Mouse (Mus musculus) forebrain, embryonic 11.5 days (tissue): ENCODE results near the gene Shisa3. TPM values are rescaled to one million over a fixed set of nuclear protein-coding genes. Genes with fewer than 3 reads are reported as not detected.

Source experiments
- ATAC-seq: fragments of 200-750 bp; cut with Nextera tagmentation; replicated peaks from 2 replicates; pipeline ENCODE4 v1.8.0; 2017; ENCODE audit warnings: moderate TSS enrichment; ENCODE audit not compliant: low FRiP score
- DNase-seq: peaks from one replicate; pipeline ENCODE4 v3.0.0-alpha.2; 2017; ENCODE audit warnings: low spot score
- H3K27ac ChIP-seq: fragments of 300-500 bp; sonication (generic); 2 replicates; pipeline ENCODE4 v1.5.1; 2014; ENCODE audit warnings: low read depth, low read length
- H3K27me3 ChIP-seq: fragments of 300-500 bp; sonication (generic); 2 replicates; pipeline ENCODE4 v1.6.1; 2014; ENCODE audit warnings: mild to moderate bottlenecking, low read length, mixed read lengths; ENCODE audit not compliant: control insufficient read depth, insufficient read depth
- H3K36me3 ChIP-seq: fragments of 300-500 bp; sonication (generic); 2 replicates; pipeline ENCODE4 v1.6.1; 2014; ENCODE audit warnings: mild to moderate bottlenecking, low read length, moderate library complexity, mixed read lengths; ENCODE audit not compliant: control insufficient read depth, insufficient read depth
- H3K4me1 ChIP-seq: fragments of 300-500 bp; sonication (generic); replicated peaks from 2 replicates; pipeline ENCODE4 v1.6.1; 2014; ENCODE audit warnings: low read length, mixed read lengths; ENCODE audit not compliant: control insufficient read depth, insufficient read depth
- H3K4me2 ChIP-seq: fragments of 300-500 bp; sonication (generic); 2 replicates; pipeline ENCODE4 v1.6.1; 2014; ENCODE audit warnings: low read depth, mild to moderate bottlenecking, low read length, moderate library complexity, mixed read lengths; ENCODE audit not compliant: severe bottlenecking
- H3K4me3 ChIP-seq: fragments of 300-500 bp; sonication (generic); 2 replicates; pipeline ENCODE4 v1.5.1; 2014; ENCODE audit warnings: low read depth, low read length
- H3K9ac ChIP-seq: fragments of 300-500 bp; sonication (generic); 2 replicates; pipeline ENCODE4 v1.6.1; 2014; ENCODE audit warnings: low read length
- H3K9me3 ChIP-seq: fragments of 300-500 bp; sonication (generic); 2 replicates; pipeline ENCODE4 v1.6.1; 2016; ENCODE audit warnings: low read length, mixed read lengths; ENCODE audit not compliant: control insufficient read depth
- WGBS: fragments of 180-500 bp; shearing (Covaris S2); extraction: QIAGEN DNeasy Blood & Tissue Kit; methylation state at CpG from one replicate; pipeline ENCODE4 v1.1.7; 2014; 5-methylcytosine and 5-hydroxymethylcytosine counted together
- polyA plus RNA-seq: library from polyadenylated mRNA; unstranded; fragments of >200 nt; fragmentation: Nextera tagmentation; extraction: Ambion mirVana; gene quantifications from 2 replicates; pipeline ENCODE4 v1.2.1, GENCODE M21; 2014

Gene Shisa3
- polyA plus RNA-seq, 1 experiment from 2014 or later: 0.76 TPM

GRCm38 (mm10) chr5:67655696-67656519 is 48.2 kb downstream of the Shisa3 start:
- Histone ChIP-seq H3K36me3 (0 out of 2 replicates have a peak, but pooled peaks cover 2% of the 10 kb centered on the region), H3K4me1 (peaks cover 3% of the 10 kb centered on the region; the same call in 1 of the 2 replicates), H3K27ac (no peak overlapping the region), H3K27me3 (peaks cover 5% of the 10 kb centered on the region; the same call in 1 of the 2 replicates), H3K4me3 (no peak overlapping the region), H3K4me2 (no peak overlapping the region), H3K9me3 (no peaks in the 10 kb centered on the region), H3K9ac (no peak overlapping the region)
- no peak for ATAC-seq
- 28% methylated on average over 14 of the region's 14 CpGs for WGBS
- DNase-seq: no peak

- 12% methylated on average over 13 of the region's 13 CpGs for WGBS
- H3K36me3 ChIP-seq: 0 out of 2 replicates have a peak, but pooled peaks cover 2% of the 10 kb centered on the region
- no peak overlapping the region for H3K9ac ChIP-seq
- H3K4me1 ChIP-seq: peaks cover 3% of the 10 kb centered on the region; the same call in 1 of the 2 replicates
- ATAC-seq (peak; percentile 71), DNase-seq (no peak)
- H3K4me2 ChIP-seq: no peak overlapping the region
- no peak overlapping the region for H3K27ac ChIP-seq
- H3K27me3 ChIP-seq: peaks cover 5% of the 10 kb centered on the region; the same call in 1 of the 2 replicates
- H3K4me3 ChIP-seq: no peak overlapping the region
- no peaks in the 10 kb centered on the region for H3K9me3 ChIP-seq
Measured at GRCm38 (mm10) chr5:67656821-67657259, 49.2 kb downstream of the Shisa3 start.

DNA sequence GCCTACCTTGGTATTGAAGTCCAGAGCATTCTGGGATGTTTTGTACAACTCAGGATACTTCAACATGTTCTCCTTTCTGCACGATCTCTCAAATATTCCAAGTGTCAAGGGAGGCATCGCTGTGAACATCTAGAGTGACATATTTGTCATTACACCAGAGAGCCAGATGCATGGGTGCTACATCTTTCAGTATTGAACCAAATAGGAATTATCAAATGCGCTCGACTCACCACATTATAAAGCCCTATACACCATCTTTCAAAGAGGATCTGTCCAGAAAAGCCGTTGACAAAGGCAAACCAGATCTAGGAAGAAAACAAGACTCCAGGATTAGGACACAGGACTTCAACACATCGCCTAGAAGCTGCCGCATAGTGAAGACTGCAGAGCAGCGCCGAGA is 52.2 kb downstream of the Shisa3 start:
- Histone ChIP-seq H3K9ac (no peak overlapping the region), H3K4me2 (no peak overlapping the region), H3K27me3 (peaks cover 5% of the 10 kb centered on the region; the same call in 1 of the 2 replicates), H3K4me3 (no peak overlapping the region), H3K27ac (no peak overlapping the region), H3K4me1 (peaks cover 6% of the 10 kb centered on the region; the same call in 1 of the 2 replicates), H3K36me3 (no peaks in the 10 kb centered on the region), H3K9me3 (no peaks in the 10 kb centered on the region)
- DNase-seq: no peak
- WGBS: 84% methylated on average over 9 of the region's 9 CpGs
- no peak for ATAC-seq

- H3K27ac ChIP-seq: no peak overlapping the region
- 39% methylated on average over 6 of the region's 6 CpGs for WGBS
Measured at GRCm38 (mm10) chr5:67662715-67663114, 55.0 kb downstream of the Shisa3 start.

GRCm38 (mm10) chr5:67669436-67669896 is 61.8 kb downstream of the Shisa3 start:
- H3K27me3 ChIP-seq: no peaks in the 10 kb centered on the region
- 94% methylated on average over 13 of the region's 13 CpGs for WGBS

More at GRCm38 (mm10) chr5:67662715-67663114, 55.0 kb downstream of the Shisa3 start:
- Histone ChIP-seq H3K4me3 (no peak overlapping the region), H3K9ac (no peak overlapping the region), H3K27me3 (peaks cover 3% of the 10 kb centered on the region; the same call in 1 of the 2 replicates), H3K4me1 (0 out of 2 replicates have a peak, but pooled peaks cover 2% of the 10 kb centered on the region), H3K9me3 (no peaks in the 10 kb centered on the region), H3K4me2 (no peak overlapping the region), H3K36me3 (no peaks in the 10 kb centered on the region; the same call in 1 of the 2 replicates)
- ATAC-seq: no peak
- no peak for DNase-seq

DNA sequence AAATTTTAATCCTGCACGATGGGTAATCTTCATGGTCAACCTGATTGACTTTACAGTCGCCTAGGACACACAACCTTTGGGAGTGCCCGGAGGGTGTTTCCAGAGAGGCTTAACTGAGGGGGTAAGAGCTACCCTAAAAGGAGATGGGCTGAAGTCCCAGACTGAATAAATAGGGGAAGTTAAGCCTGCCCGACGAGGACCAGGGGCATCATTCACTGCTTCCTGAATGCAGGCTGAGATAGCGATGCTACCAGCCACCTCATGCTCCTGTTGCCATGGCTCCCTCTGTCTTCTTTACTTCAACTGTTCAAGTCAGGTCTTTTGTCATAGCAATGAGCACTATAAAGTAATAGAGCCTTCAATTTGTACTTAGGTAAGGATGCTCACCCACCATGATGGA is 62.5 kb downstream of the Shisa3 start:
- DNase-seq: no peak
- H3K36me3 ChIP-seq: no peaks in the 10 kb centered on the region; the same call in 1 of the 2 replicates
- no peak overlapping the region for H3K27ac ChIP-seq
- H3K4me3 ChIP-seq: no peak overlapping the region
- H3K9ac ChIP-seq: no peak overlapping the region
- H3K9me3 ChIP-seq: no peaks in the 10 kb centered on the region
- ATAC-seq: no peak
- 78% methylated on average over 6 of the region's 6 CpGs for WGBS
- no peaks in the 10 kb centered on the region for H3K4me1 ChIP-seq
- H3K4me2 ChIP-seq: no peak overlapping the region
- H3K27me3 ChIP-seq: no peaks in the 10 kb centered on the region

More at GRCm38 (mm10) chr5:67669436-67669896, 61.8 kb downstream of the Shisa3 start:
- DNase-seq (no peak), ATAC-seq (no peak)
- H3K9me3 ChIP-seq: no peaks in the 10 kb centered on the region
- H3K4me3 ChIP-seq: no peak overlapping the region
- H3K9ac ChIP-seq: no peak overlapping the region
- no peak overlapping the region for H3K27ac ChIP-seq
- no peaks in the 10 kb centered on the region; the same call in 1 of the 2 replicates for H3K36me3 ChIP-seq
- H3K4me2 ChIP-seq: no peak overlapping the region
- no peaks in the 10 kb centered on the region for H3K4me1 ChIP-seq

GRCm38 (mm10) chr5:67673008-67673407 is 65.3 kb downstream of the Shisa3 start:
- Histone ChIP-seq H3K4me1 (no peaks in the 10 kb centered on the region), H3K4me3 (no peak overlapping the region), H3K36me3 (no peaks in the 10 kb centered on the region), H3K27ac (no peak overlapping the region), H3K4me2 (no peak overlapping the region), H3K27me3 (no peaks in the 10 kb centered on the region), H3K9ac (no peak overlapping the region), H3K9me3 (no peaks in the 10 kb centered on the region)
- 85% methylated on average over 4 of the region's 4 CpGs for WGBS
- DNase-seq (no peak), ATAC-seq (no peak)
